Mouse (Mus musculus) testis, adult 2 months (tissue): ENCODE data around the gene Sec24d.

Source experiments
- CTCF ChIP-seq: fragments of 200-500 bp; IDR thresholded peaks from 2 replicates; pipeline ENCODE4 v1.5.1; 2012; ENCODE audit warnings: low read depth, mild to moderate bottlenecking, inconsistent platforms, low read length, moderate library complexity; ENCODE audit not compliant: control insufficient read depth, insufficient read depth, insufficient replicate concordance
- POLR2A ChIP-seq: fragments of 200-500 bp; IDR thresholded peaks from 2 replicates; pipeline ENCODE4 v1.6.1; 2012; ENCODE audit warnings: low read depth, mild to moderate bottlenecking, inconsistent platforms, low read length, moderate library complexity; ENCODE audit not compliant: control insufficient read depth

DNA sequence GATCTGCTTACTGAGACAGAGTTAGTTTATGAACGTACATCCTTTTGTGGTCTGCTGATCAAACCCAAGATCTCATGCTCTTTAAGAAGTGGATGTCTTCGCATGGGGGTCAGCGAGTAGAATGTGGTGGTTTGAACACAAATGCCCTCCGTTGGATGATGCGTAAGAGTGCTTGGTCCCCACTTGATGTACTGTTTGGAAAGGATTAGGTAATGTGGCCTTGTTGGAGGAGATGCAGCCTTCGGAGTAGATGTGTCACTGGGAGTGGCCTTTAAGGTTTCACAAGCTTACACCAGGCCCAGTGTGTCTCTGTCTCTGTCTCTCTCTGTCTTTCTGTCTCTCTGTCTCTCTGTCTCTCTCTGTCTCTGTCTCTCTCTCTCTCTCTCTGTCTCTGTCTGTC lies 40.2 kb downstream of the Sec24d start:
- TF ChIP-seq CTCF (no peak), POLR2A (no peak)
